Mouse (Mus musculus): ENCODE measurements around the gene Atp2a2. TPM values are rescaled to one million over a fixed set of nuclear protein-coding genes. Genes with fewer than 3 reads are reported as not detected.

Gene Atp2a2
- polyA plus RNA-seq, 1 experiment from 2014 or later: 53.2 TPM

DNA sequence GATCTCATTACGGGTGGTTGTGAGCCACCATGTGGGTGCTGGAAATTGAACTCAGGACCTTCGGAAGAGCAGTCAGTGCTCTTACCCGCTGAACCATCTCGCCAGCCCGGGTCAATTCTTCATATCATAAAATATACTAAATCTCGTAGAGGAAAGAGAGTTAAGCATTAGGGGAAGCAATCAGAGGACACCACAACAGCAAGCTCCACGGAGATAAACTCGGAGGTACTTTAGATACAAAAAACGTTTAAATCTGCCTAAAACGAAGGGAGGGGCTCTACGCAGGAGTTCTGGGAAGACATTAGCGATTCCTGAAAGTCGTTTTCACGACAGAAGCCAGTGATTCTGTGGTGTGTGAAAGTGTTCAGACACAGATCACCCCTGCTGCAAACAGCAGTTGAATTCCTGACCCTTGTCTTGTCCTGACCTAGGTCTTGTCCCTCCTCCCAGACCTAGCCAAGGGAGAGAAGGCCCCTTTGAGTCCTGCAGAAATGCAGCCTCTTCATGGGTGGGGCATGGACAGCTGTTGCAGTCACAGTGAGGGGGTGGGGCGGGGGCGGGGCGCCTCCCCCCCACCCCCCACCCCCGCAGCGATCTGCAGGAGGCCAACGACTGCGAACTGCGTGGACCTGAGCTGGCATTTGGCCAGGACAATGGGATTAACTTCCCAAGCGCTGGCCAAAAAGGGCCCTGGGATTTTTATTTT is 11.5 kb upstream of the Atp2a2 start:
- no peak overlapping the region for H3K27ac ChIP-seq (ENCODE audit: low read depth, low read length)
- no peak for ATAC-seq (ENCODE audit: low FRiP score, low TSS enrichment)
- H3K9ac ChIP-seq (ENCODE audit: low read depth, low read length): no peak overlapping the region
- peaks cover 41% of the 10 kb centered on the region for H3K4me1 ChIP-seq (ENCODE audit: control insufficient read depth, insufficient read depth, low read length)
- H3K9me3 ChIP-seq (ENCODE audit: control insufficient read depth, low read length): no peaks in the 10 kb centered on the region
- H3K36me3 ChIP-seq (ENCODE audit: control insufficient read depth, insufficient read depth, low read length): no peaks in the 10 kb centered on the region
- 46% methylated on average over 23 of the region's 23 CpGs for WGBS
- no peaks in the 10 kb centered on the region for H3K27me3 ChIP-seq (ENCODE audit: control insufficient read depth, insufficient read depth, low read length)
- no peak overlapping the region for H3K4me2 ChIP-seq (replicated peaks; ENCODE audit: low read depth, low read length)
- H3K4me3 ChIP-seq (ENCODE audit: low read length): no peak overlapping the region

DNA sequence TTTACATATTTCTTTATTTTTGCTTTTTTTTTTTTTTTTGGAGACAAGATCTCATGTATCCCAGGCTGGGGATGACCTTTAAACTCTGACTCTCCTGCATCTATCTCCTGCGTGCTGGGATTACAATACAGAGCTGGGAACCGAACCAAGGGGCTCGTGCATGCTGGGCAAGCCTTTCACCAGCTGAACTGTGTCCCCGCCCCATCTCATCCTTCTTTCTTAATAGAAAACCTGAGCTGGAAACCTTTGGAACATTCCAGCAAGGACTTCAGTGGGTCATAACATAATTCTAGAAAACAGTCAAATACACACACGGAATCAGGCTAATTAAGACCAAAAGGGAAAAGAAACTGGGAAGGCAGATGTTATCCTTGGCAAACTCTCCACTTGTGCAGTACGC is 10.0 kb upstream of the Atp2a2 start:
- H3K4me2 ChIP-seq (replicated peaks; ENCODE audit: low read depth, low read length): no peak overlapping the region
- no peaks in the 10 kb centered on the region for H3K27me3 ChIP-seq (ENCODE audit: control insufficient read depth, insufficient read depth, low read length)
- peaks cover 35% of the 10 kb centered on the region for H3K4me1 ChIP-seq (ENCODE audit: control insufficient read depth, insufficient read depth, low read length)
- no peak overlapping the region for H3K27ac ChIP-seq (ENCODE audit: low read depth, low read length)
- 68% methylated on average over 6 of the region's 6 CpGs for WGBS
- no peaks in the 10 kb centered on the region for H3K36me3 ChIP-seq (ENCODE audit: control insufficient read depth, insufficient read depth, low read length)
- ATAC-seq (ENCODE audit: low FRiP score, low TSS enrichment): no peak
- no peak overlapping the region for H3K4me3 ChIP-seq (ENCODE audit: low read length)
- H3K9ac ChIP-seq (ENCODE audit: low read depth, low read length): no peak overlapping the region
- no peaks in the 10 kb centered on the region for H3K9me3 ChIP-seq (ENCODE audit: control insufficient read depth, low read length)

DNA sequence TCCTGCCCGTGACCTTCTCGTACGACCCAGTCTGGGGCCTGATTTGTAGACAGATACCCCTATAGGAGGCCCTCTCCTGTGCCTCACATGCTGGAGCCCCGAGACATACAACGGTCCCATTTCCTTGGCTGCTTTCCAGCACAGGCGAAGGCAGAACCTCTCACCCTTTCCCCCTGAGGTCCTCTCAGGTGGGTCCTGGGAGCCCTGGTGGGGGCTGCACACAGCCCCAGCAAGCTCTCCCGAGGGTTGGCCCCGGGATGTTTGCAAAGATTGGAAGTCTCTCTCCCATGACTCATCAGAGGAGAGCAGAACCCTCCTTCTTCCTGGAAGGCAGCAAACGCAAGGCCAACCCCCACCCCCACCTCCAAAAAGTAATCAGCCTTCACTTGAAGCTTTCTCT is 9.4 kb upstream of the Atp2a2 start:
- Histone ChIP-seq H3K4me3 (ENCODE audit: low read length) (no peak overlapping the region), H3K4me1 (ENCODE audit: control insufficient read depth, insufficient read depth, low read length) (peaks cover 35% of the 10 kb centered on the region), H3K27ac (ENCODE audit: low read depth, low read length) (no peak overlapping the region; the same call in 1 of the 2 replicates), H3K9ac (ENCODE audit: low read depth, low read length) (no peak overlapping the region), H3K36me3 (ENCODE audit: control insufficient read depth, insufficient read depth, low read length) (no peaks in the 10 kb centered on the region), H3K9me3 (ENCODE audit: control insufficient read depth, low read length) (peaks cover 3% of the 10 kb centered on the region; the same call in 1 of the 2 replicates), H3K4me2 (replicated peaks; ENCODE audit: low read depth, low read length) (no peak overlapping the region), H3K27me3 (ENCODE audit: control insufficient read depth, insufficient read depth, low read length) (no peaks in the 10 kb centered on the region)
- ATAC-seq (ENCODE audit: low FRiP score, low TSS enrichment): peak; percentile 32; the same call in 1 of the 2 replicates
- WGBS: 41% methylated on average over 9 of the region's 9 CpGs

DNA sequence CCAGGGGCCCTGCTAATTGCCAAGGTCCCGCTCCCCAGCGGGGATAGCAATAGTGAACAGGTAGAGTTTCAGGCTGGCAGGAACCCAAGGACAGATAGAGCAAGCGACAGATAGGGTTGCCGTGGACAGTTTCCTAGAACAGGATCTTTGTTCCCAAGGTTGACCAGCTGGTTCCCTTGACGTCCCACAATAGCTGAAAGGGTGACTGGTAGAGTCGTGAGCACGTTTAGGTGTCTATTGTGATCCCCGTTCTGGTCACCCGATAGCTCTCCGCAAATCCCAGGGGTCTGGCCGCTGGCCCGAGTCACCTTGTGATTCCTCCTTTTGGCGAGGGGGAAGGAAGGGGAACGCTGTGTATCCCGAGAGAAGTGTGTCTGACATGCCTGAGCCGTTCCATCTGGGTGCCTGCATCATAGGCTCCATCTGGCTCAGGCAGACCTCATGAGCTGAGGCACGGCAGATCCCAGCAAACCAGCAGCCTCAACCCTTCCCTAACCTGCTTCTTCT is 8.7 kb upstream of the Atp2a2 start:
- Histone ChIP-seq H3K4me3 (ENCODE audit: low read length) (no peak overlapping the region), H3K9me3 (ENCODE audit: control insufficient read depth, low read length) (peaks cover 5% of the 10 kb centered on the region; the same call in 1 of the 2 replicates), H3K9ac (ENCODE audit: low read depth, low read length) (no peak overlapping the region), H3K36me3 (ENCODE audit: control insufficient read depth, insufficient read depth, low read length) (no peaks in the 10 kb centered on the region), H3K4me1 (ENCODE audit: control insufficient read depth, insufficient read depth, low read length) (peaks cover 35% of the 10 kb centered on the region), H3K27ac (ENCODE audit: low read depth, low read length) (no peak overlapping the region; the same call in 1 of the 2 replicates), H3K4me2 (replicated peaks; ENCODE audit: low read depth, low read length) (peak overlapping the region; percentile 32), H3K27me3 (ENCODE audit: control insufficient read depth, insufficient read depth, low read length) (no peaks in the 10 kb centered on the region)
- 33% methylated on average over 17 of the region's 17 CpGs for WGBS
- ATAC-seq (ENCODE audit: low FRiP score, low TSS enrichment): peak; percentile 33; the same call in 1 of the 2 replicates

DNA sequence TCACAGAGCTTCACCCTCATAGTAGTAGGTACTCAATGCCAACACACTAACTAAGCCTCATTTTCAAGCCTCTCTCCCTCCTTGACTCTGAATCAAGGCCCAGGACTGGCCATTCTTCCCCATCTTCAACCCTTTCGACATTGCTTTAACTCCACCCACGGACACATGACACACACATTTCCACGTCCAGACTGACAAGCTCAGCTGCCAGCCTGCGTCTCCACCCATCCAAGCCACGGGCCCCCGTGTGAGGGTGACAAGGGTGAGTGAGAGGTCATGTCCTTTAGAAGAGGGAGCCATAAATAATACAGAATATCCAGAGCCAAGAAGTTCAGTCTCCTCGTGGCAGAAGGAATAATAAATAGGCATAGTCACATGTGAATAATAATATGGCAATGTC is 7.6 kb upstream of the Atp2a2 start:
- H3K4me2 ChIP-seq (replicated peaks; ENCODE audit: low read depth, low read length): no peak overlapping the region
- H3K4me1 ChIP-seq (ENCODE audit: control insufficient read depth, insufficient read depth, low read length): peaks cover 35% of the 10 kb centered on the region
- H3K9me3 ChIP-seq (ENCODE audit: control insufficient read depth, low read length): peaks cover 5% of the 10 kb centered on the region; the same call in 1 of the 2 replicates
- no peak for ATAC-seq (ENCODE audit: low FRiP score, low TSS enrichment)
- no peak overlapping the region for H3K27ac ChIP-seq (ENCODE audit: low read depth, low read length)
- no peak overlapping the region for H3K4me3 ChIP-seq (ENCODE audit: low read length)
- 17% methylated on average over 7 of the region's 7 CpGs for WGBS
- no peaks in the 10 kb centered on the region for H3K36me3 ChIP-seq (ENCODE audit: control insufficient read depth, insufficient read depth, low read length)
- H3K27me3 ChIP-seq (ENCODE audit: control insufficient read depth, insufficient read depth, low read length): no peaks in the 10 kb centered on the region
- H3K9ac ChIP-seq (ENCODE audit: low read depth, low read length): no peak overlapping the region

DNA sequence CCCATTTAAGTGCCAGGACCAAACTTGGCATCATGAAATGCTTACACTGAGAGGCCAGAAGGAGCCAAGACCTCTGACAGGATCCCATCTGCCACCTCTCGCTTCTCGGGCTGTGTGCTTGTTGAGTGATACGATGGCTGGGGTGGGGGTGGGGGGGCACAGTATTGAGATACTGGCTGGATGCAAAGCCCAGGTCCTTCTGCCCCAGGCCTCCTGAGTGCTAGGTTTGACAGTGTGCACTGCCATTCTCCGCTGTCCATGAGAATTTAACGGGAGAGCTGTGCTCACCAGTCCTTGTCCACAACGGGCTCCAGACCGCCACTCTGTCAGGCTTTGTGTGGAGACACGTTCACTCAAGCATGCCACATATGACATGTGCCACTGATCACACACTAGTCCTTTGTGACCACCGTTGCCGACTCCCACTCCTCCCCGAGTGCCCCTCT is 6.9 kb upstream of the Atp2a2 start:
- Histone ChIP-seq H3K4me3 (ENCODE audit: low read length) (no peak overlapping the region), H3K4me2 (replicated peaks; ENCODE audit: low read depth, low read length) (no peak overlapping the region), H3K4me1 (ENCODE audit: control insufficient read depth, insufficient read depth, low read length) (peaks cover 29% of the 10 kb centered on the region), H3K9me3 (ENCODE audit: control insufficient read depth, low read length) (peaks cover 5% of the 10 kb centered on the region; the same call in 1 of the 2 replicates), H3K27ac (ENCODE audit: low read depth, low read length) (no peak overlapping the region), H3K9ac (ENCODE audit: low read depth, low read length) (no peak overlapping the region; the same call in 1 of the 2 replicates), H3K27me3 (ENCODE audit: control insufficient read depth, insufficient read depth, low read length) (no peaks in the 10 kb centered on the region), H3K36me3 (ENCODE audit: control insufficient read depth, insufficient read depth, low read length) (no peaks in the 10 kb centered on the region)
- peak; percentile 17; the same call in 1 of the 2 replicates for ATAC-seq (ENCODE audit: low FRiP score, low TSS enrichment)
- WGBS: 62% methylated on average over 11 of the region's 11 CpGs

DNA sequence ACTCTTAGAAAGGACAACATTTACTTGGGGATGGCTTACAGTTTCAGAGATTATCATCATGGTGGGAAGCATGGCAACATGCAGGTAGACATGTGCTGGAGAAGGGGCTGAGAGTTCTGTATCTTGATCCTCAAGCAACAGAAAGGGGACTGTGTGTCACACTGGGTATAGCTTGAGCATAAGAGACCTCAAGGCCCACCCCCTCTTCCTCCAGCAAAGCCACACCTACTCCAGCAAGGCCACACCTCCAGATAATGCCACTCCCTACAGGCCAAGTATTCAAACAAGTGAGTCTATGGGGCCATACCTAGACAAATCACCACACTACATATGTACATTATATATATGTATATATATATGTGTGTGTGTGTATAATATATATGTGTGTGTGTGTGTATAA is 5.4 kb upstream of the Atp2a2 start:
- H3K4me3 ChIP-seq (ENCODE audit: low read length): no peak overlapping the region
- H3K4me1 ChIP-seq (ENCODE audit: control insufficient read depth, insufficient read depth, low read length): peaks cover 35% of the 10 kb centered on the region
- peaks cover 5% of the 10 kb centered on the region; the same call in 1 of the 2 replicates for H3K9me3 ChIP-seq (ENCODE audit: control insufficient read depth, low read length)
- H3K4me2 ChIP-seq (replicated peaks; ENCODE audit: low read depth, low read length): no peak overlapping the region
- no peaks in the 10 kb centered on the region for H3K27me3 ChIP-seq (ENCODE audit: control insufficient read depth, insufficient read depth, low read length)
- H3K9ac ChIP-seq (ENCODE audit: low read depth, low read length): no peak overlapping the region
- no peaks in the 10 kb centered on the region for H3K36me3 ChIP-seq (ENCODE audit: control insufficient read depth, insufficient read depth, low read length)
- ATAC-seq (ENCODE audit: low FRiP score, low TSS enrichment): no peak
- no peak overlapping the region for H3K27ac ChIP-seq (ENCODE audit: low read depth, low read length)

DNA sequence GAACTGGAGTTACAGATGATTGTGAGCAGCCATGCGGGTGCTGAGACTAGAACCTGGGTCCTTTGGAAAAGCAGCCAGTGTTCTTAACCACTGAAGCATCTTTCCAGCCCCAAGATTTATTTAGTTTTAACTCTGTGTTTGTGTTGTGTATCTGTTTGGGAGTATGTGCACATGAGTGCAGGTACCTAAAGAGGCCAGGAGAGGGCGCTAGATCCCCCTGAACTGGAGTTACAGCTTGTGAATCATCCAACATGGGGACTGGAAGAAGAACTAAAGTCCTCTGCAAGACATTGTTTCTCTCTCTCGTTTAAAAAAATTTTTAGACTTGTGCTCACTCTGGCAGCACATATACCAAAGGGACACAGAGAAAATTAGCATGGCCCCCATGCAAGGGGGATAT is 4.4 kb upstream of the Atp2a2 start:
- H3K9ac ChIP-seq (ENCODE audit: low read depth, low read length): no peak overlapping the region

DNA sequence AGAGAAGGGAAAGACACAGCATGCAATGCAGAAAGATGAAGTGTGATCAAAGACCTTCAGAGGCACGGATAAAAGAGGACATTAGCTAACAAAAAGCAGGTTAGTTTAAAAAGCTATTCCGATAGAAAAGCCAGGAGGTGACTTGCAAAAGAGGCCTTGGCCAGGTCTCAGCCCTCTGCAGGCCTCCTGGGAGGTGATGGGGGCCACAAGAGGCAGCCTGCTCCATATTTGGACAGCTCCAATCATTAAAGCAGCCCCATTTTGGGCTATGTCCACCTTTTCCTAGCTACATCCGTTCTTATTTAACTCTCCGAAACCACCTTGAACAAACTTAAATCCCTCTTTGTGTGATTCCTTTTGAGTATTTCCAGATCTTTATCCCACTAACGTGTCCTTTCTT is 3.5 kb upstream of the Atp2a2 start:
- no peaks in the 10 kb centered on the region for H3K27me3 ChIP-seq (ENCODE audit: control insufficient read depth, insufficient read depth, low read length)
- no peaks in the 10 kb centered on the region for H3K36me3 ChIP-seq (ENCODE audit: control insufficient read depth, insufficient read depth, low read length)
- H3K27ac ChIP-seq (ENCODE audit: low read depth, low read length): no peak overlapping the region
- H3K9ac ChIP-seq (ENCODE audit: low read depth, low read length): no peak overlapping the region
- no peak for ATAC-seq (ENCODE audit: low FRiP score, low TSS enrichment)
- H3K4me2 ChIP-seq (replicated peaks; ENCODE audit: low read depth, low read length): no peak overlapping the region
- peaks cover 18% of the 10 kb centered on the region for H3K4me1 ChIP-seq (ENCODE audit: control insufficient read depth, insufficient read depth, low read length)
- 86% methylated on average over 5 of the region's 5 CpGs for WGBS
- H3K9me3 ChIP-seq (ENCODE audit: control insufficient read depth, low read length): peaks cover 5% of the 10 kb centered on the region; the same call in 1 of the 2 replicates
- H3K4me3 ChIP-seq (ENCODE audit: low read length): no peak overlapping the region

More for the DNA sequence above, 4.4 kb upstream of the Atp2a2 start:
- Histone ChIP-seq H3K4me2 (replicated peaks; ENCODE audit: low read depth, low read length) (no peak overlapping the region), H3K36me3 (ENCODE audit: control insufficient read depth, insufficient read depth, low read length) (no peaks in the 10 kb centered on the region), H3K27ac (ENCODE audit: low read depth, low read length) (no peak overlapping the region), H3K9me3 (ENCODE audit: control insufficient read depth, low read length) (peaks cover 5% of the 10 kb centered on the region; the same call in 1 of the 2 replicates), H3K27me3 (ENCODE audit: control insufficient read depth, insufficient read depth, low read length) (no peaks in the 10 kb centered on the region), H3K4me1 (ENCODE audit: control insufficient read depth, insufficient read depth, low read length) (peaks cover 27% of the 10 kb centered on the region), H3K4me3 (ENCODE audit: low read length) (no peak overlapping the region)
- ATAC-seq (ENCODE audit: low FRiP score, low TSS enrichment): no peak
- WGBS: 88% methylated on average over 3 of the region's 3 CpGs
